Comparison of ENCODE assay signal across 24 mouse cellular contexts in genomic region chr6:33440508-33440907, GRCm38 (mm10).
"Had no signal": no experiment of that assay in that cellular context is flagged by ENCODE, and none has a peak within 500 bp of the region (broad histone marks: within the 10 kb centered on the region; RNA-seq: fewer than 3 reads in every experiment).

No protein-coding gene starts in this region.

- ATAC-seq: forebrain, postnatal 0 days; hindbrain, embryonic 16.5 days; inflammation-experienced regulatory T-cells, adult 6 months; liver, embryonic 12.5 days had no signal

- H3K4me2 ChIP-seq: heart, embryonic 11.5 days; heart, embryonic 13.5 days; heart, embryonic 15.5 days; hindbrain, embryonic 14.5 days; limb, embryonic 13.5 days; limb, embryonic 15.5 days; liver, embryonic 12.5 days had no signal

- H3K4me1 ChIP-seq: heart, embryonic 15.5 days; limb, embryonic 13.5 days; limb, embryonic 15.5 days; liver, embryonic 12.5 days had no signal

- H3K9ac ChIP-seq: forebrain, postnatal 0 days; heart, embryonic 13.5 days; heart, embryonic 15.5 days; hindbrain, embryonic 14.5 days; limb, embryonic 13.5 days; limb, embryonic 15.5 days; liver, embryonic 12.5 days had no signal

- H3K27ac ChIP-seq: heart, adult 2 months; heart, embryonic 13.5 days; heart, embryonic 15.5 days; hindbrain, embryonic 14.5 days; limb, embryonic 13.5 days; limb, embryonic 15.5 days; liver, embryonic 12.5 days had no signal

- H3K9me3 ChIP-seq: heart, embryonic 13.5 days; heart, embryonic 15.5 days; limb, embryonic 13.5 days; limb, embryonic 15.5 days; liver, embryonic 12.5 days had no signal

- H3K27me3 ChIP-seq: heart, embryonic 13.5 days; heart, embryonic 15.5 days; limb, embryonic 13.5 days; limb, embryonic 15.5 days; liver, embryonic 12.5 days had no signal

- DNase-seq: forebrain, postnatal 0 days; gastrocnemius, postnatal 14 days; gastrocnemius, postnatal 36 days; heart, adult 11 months; heart, adult 2 months; heart, postnatal 14 days; heart, postnatal 36 days; kidney, adult 18-20 months; kidney, adult 8-10 months; kidney, postnatal 10 days; kidney, postnatal 25 days; kidney, postnatal 4 days; layer of hippocampus, adult 9-11 months; layer of hippocampus, postnatal 36 days; left cerebral cortex, postnatal 4 days had no signal

- H3K4me3 ChIP-seq: heart, adult 2 months; heart, embryonic 13.5 days; heart, embryonic 15.5 days; limb, embryonic 13.5 days; limb, embryonic 15.5 days; liver, embryonic 12.5 days had no signal
